Mouse (Mus musculus) kidney, adult 9 months (tissue): ENCODE data around the gene Polr2h.
"Not testable (repeated sequence)": the region's sequence is repeated elsewhere in the genome, so short reads cannot be mapped to it uniquely, and the experiment has no call there.

Experiments used
- DNase-seq: peaks from one replicate; pipeline ENCODE4 v3.0.0; 2022

Polr2h gene

DNA sequence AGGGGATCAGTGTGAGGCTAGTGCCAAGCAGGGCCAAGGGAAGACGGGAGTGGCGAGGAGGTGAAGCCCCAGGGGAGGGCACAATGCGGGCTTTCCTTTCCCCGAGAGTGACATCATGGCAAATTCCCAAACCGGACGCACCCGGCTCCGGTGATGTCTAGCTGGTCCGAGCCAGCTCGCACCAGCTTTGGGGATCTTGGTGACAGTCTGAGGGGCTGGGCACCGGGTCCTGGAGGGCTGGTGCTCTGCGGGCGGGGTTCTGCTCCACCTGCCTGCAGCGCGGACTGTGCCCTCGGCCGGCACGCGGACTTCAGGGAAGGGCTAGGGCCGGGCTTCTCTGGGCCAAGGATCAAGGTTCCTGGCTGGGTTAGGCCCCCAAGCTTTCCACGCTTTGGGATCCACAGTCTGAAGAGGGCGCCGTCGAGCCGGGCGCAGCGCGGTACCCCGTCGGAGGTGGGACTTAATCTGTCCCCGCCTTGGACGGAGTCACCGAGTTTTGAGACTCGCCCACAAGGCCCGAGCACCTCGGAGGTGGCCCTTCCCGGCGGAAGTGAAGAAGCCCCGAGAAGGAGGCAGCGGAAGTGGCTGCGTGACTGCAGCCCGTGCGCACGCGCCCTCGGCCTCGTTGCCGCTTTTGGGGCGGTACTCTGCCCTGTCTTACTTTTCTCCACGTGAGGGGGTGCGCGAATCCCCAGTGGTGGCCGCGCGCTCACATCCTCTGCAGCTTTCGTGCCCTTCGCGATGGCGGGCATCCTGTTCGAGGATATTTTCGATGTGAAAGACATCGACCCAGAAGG is at the start of gene Polr2h, which contains the start of gene Clcn2:
TSS of gene Polr2h (plus strand) at position 485 of the 797 bp plus-strand sequence.
TSS of gene Clcn2 (minus strand) at position 566 of the 797 bp plus-strand sequence.
- peak; percentile 99 for DNase-seq

DNA sequence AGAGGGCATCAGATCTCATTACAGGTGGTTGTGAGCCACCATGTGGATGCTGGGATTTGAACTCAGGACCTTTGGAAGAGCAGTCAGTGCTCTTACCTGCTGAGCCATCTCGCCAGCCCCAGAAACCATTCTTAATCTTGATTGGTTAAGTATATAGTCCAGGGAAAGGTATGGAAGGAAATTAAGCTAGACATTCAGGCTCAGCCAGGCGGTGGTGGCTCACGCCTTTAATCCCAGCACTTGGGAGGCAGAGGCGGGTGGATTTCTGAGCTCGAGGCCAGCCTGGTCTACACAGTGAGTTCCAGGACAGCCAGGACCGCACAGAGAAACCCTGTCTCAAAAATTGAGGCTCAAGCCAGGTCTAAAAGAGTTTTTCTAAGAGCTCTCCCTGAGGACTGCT is 49.5 kb upstream of the Polr2h start, which contains the start of gene Eif4g1:
TSS of gene Eif4g1 (plus strand) at position 301 of the 400 bp plus-strand sequence.
- not testable (repeated sequence) for DNase-seq

DNA sequence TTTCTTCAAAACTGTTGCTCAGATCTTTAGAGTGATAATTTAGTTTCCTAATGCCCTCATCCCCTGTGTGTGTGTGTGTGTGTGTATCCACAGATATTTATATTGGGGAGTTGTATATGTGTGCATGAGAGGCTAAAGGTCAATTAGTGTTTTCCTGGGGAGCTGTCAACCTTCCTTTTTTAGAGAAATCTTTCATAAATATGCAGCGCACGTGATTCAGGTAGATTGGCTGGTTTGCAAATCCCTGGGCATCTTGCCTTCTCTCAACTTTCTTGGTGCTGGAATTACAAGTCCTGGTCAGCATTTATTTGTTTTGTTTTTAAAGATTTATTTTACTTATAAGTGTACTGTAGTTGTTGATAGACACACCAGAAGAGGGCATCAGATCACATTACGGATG is 47.2 kb upstream of the Polr2h start:
- no peak for DNase-seq

DNA sequence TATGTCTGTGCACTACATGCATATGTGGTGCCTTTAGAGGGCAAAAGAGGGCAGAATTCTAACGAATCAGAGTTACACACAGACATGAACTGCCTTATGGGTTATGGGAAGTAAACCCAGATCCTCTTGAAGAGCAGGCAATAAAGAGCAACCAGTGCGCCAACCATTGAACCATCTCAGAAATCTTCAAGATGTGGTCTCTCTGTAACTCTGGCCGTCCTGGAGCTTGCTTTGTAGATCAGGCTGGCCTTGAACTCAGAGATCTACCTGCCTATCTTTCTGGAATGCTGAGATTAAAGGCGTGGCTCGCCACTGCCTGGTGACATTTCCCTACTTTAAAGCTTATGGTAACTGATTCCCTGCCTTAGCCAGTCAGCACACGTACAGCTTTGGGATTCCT is 45.6 kb upstream of the Polr2h start:
- no peak for DNase-seq

GRCm38 (mm10) chr16:20672500-20672902 is 45.0 kb upstream of the Polr2h start:
- DNase-seq, result peak; percentile 98

GRCm38 (mm10) chr16:20672965-20673705 is 44.3 kb upstream of the Polr2h start:
- peak; percentile 60 for DNase-seq

- peak; percentile 80 for DNase-seq
Observed at GRCm38 (mm10) chr16:20673706-20674303, 43.7 kb upstream of the Polr2h start.

- DNase-seq, result no peak
Observed at GRCm38 (mm10) chr16:20675213-20675612, 42.3 kb upstream of the Polr2h start.

DNA sequence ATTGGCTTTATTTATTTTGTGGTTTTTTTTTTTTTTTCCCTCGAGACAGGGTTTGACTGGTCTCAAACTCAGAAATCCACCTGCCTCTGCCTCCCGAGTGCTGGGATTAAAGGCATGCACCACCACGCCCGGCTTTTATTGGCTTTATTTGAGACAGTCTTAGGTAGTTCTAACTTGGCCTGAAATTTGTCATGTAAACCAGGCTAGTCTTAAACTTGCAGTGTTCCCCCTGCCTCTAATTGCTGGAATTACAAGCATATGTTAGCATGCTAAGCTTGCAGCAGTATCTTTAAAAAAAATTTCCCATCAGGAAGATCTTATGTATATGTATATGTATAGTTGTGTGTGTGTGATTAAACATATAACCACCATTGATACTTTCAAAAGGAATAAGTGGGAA is 40.8 kb upstream of the Polr2h start:
- no peak for DNase-seq

DNA sequence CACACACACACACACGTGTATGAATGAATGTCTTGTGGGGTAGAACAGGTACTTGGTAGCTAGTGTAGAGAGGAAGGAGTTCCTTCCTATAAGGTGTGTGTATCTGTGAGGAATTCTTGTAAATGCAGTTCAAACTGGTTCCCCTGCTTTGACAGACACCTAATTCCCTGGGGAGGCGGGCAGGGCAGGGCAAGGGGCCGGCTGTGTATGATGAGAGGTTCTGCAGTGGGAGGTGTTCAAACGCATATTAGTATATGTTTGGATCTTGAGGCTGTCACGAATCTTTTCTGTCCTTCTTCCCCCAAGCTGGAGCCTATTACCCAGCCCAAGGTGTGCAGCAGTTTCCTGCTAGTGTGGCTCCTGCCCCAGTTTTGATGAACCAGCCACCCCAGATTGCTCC is 40.1 kb upstream of the Polr2h start:
- DNase-seq, result no peak

GRCm38 (mm10) chr16:20677974-20678675 is 39.3 kb upstream of the Polr2h start:
- peak; percentile 87 for DNase-seq

- DNase-seq, result no peak
Observed at GRCm38 (mm10) chr16:20690774-20691173, 26.7 kb upstream of the Polr2h start.

GRCm38 (mm10) chr16:20691617-20692016 is 25.8 kb upstream of the Polr2h start:
- DNase-seq, result no peak

DNA sequence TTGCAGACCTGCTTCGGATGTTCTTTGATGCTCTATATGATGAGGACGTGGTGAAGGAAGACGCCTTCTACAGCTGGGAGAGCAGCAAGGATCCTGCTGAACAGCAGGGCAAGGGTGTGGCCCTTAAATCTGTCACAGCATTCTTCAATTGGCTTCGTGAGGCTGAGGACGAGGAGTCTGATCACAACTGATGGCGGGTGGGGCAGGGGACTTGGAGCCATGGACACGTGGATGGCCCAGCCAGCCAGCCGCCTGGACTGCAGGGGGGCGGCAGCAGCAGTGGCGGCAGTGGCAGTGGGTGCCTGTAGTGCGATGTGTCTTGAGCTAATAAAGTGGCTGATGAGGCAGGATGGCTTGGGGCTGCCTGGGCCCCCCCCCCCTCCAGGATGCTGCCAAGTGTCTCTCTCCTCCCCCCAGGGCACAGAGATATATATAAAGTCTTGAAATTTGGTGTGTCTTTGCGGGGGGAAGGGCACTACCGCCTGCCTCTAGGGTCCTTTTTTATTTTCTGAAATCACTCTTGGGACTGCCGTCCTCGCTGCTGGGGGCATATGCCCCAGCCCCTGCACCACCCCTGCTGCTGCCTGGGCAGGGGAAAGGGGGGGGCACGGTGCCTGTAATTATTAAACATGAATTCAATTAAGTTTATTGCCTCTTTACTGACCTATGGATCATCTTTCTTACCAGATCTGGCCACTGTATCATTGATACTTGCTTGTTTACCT is 25.1 kb upstream of the Polr2h start:
- DNase-seq, result no peak

DNA sequence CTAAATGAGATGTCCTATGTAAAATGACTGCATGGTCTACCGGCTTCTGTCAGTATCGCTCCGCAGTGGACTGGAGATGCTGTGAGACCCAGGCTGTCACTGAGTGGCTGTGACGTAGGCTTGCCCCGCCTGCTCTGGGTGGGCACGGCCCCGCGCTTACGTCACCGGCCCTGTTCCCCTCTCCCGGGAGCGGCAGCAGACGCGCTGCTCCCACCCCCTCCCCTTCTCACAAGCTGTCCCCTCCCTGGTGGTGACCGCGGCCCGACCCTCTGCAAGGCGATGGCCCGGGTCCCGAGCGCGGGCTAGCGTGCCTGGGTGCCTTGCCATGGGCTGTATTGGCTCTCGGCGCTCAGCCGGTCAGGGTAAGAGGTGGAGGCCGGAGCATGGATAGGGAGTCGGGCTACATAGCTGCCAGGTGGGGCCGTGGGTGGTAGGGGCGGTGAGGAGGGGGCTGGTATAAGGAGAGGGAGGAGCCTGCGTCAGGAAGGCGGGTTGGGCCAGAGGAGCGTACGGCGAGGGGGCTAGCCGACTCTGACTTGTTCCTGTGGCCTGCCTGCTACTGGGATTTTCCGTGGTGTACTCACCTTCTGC is 24.3 kb upstream of the Polr2h start, which contains the start of gene Fam131a:
TSS of gene Fam131a (plus strand) at position 131 of the 591 bp plus-strand sequence.
- peak; percentile 83 for DNase-seq

DNA sequence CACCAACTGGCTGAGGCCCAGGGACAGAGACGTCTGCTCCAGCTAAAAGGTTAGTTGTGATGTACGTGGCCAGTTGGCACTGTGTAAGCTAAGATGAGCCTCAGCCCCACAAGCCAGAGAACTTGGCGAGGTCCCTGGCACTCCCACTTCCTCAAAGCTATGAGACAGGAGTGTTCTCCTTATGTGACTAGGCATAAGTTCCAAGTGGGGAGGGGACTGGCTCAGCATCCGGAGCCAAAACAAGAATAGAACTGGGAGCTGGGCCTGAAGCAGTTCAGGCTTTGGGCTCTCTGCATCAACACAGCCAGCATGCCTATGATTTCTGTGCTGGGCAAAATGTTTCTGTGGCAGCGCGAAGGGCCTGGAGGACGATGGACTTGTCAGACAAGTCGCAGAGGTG is 22.7 kb upstream of the Polr2h start:
- no peak for DNase-seq

DNA sequence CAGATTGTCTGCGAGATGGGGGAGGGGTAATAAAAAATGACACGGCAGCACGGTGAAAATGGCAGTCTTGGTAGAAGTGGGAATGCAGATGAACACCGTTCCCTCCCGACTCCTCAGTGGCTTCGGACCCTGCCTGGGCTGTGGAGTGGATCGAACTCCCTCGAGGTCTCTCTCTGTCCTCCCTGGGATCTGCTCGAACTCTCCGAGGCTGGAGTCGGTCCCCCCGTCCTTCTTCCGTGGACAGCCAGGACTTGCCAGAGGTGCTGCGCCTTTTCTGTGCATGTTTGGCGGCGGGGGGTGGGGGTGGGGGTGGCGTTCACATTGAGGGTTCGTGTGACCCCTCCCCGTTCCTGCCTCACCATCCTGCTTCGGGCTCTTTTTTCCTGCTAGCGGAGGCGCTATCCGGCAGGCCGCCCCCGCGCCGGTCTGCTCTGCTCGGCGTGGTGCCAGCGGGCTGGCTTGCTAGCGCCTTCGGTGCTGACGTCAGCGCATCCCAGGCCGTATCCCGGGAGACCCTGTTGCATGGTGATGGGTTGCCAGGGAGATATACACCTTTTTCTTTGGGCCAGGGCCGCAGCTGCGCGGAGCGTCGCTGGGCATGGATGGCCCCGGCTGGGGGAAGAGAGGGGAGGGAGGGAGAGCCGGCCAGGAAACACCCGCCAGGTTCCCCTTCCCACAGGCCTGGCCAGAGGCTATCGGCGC is 21.7 kb upstream of the Polr2h start:
- DNase-seq, result peak; percentile 80

DNA sequence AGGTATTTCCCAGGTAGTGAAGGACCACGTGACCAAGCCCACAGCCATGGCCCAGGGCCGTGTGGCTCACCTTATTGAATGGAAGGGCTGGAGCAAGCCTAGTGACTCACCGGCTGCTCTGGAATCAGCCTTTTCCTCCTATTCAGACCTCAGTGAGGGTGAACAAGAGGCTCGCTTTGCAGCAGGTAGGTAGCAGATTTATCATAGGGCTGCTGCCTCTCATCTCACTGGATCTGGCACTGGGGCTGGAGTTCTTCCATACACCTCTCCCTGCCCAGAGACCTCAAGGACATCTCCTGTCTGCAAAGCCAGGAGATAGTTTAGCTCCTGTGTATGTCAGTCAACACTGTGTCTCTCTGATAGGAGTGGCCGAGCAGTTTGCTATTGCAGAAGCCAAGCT is 18.2 kb upstream of the Polr2h start:
- DNase-seq, result no peak

DNA sequence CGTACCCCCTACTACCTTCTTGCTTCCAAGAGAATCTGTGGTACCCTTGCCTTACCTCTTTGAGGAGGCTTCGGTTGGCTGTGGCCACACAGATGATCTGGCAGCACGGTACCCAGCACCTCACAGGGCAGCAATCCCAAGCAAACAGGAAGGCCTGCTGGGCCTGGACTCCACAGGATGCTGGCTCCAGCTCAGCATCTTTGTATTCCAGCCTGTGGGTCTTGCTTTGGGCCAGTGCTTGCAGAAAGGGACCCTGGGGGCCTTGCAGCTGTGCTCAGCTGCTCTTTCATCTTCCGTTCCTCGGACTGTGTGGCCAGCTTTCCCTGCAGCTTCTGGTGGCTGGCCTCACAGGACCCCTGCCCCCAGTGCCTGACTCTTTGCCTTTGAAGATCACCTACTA is 17.4 kb upstream of the Polr2h start:
- no peak for DNase-seq

DNA sequence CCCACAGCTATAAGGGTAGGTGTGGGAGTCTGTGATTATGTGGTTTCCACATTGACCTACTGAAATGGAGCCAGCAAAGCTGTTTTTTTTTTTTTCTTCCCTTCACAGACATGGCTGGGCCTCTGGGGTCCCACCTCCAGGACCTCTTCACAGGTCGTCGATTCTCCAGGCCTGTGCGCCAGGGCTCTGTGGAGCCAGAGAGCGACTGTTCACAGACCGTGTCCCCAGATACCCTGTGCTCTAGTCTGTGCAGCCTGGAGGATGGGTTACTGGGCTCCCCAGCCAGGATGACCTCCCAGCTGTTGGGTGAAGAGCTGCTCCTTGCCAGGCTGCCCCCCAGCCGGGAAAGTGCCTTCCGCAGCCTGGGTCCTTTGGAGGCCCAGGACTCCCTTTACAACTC is 16.1 kb upstream of the Polr2h start:
- DNase-seq, result no peak
